Mouse (Mus musculus): ENCODE results near the gene Rad23b.

GRCm38 (mm10) chr4:55351860-55352259 lies 2.0 kb downstream of the Rad23b start:
- TF ChIP-seq CTCF (IDR thresholded peaks at IDR 0.05; ENCODE audit: control insufficient read depth, insufficient read depth, low read length) (no peak), POLR2A (IDR thresholded peaks at IDR 0.05; ENCODE audit: borderline replicate concordance, control insufficient read depth, low read depth, low read length) (no peak)

Measured in bone marrow, adult 2 months (tissue).